Mouse (Mus musculus) thymus, adult 2 months (tissue): ENCODE results near the gene Emc9.

ENCODE experiments used
- CTCF ChIP-seq: fragments of 200-500 bp; IDR thresholded peaks from 2 replicates; pipeline ENCODE4 v1.5.1; 2012; ENCODE audit warnings: mild to moderate bottlenecking, control low read depth, low read length, moderate library complexity, borderline replicate concordance; ENCODE audit not compliant: control insufficient read depth, poor library complexity, insufficient read depth; ENCODE audit errors: extremely low read depth
- POLR2A ChIP-seq: fragments of 200-500 bp; IDR thresholded peaks from 2 replicates; pipeline ENCODE4 v1.6.1; 2012; ENCODE audit warnings: mild to moderate bottlenecking, low read length, control low read depth, moderate library complexity; ENCODE audit not compliant: control insufficient read depth, poor library complexity, insufficient read depth; ENCODE audit errors: extremely low read depth

DNA sequence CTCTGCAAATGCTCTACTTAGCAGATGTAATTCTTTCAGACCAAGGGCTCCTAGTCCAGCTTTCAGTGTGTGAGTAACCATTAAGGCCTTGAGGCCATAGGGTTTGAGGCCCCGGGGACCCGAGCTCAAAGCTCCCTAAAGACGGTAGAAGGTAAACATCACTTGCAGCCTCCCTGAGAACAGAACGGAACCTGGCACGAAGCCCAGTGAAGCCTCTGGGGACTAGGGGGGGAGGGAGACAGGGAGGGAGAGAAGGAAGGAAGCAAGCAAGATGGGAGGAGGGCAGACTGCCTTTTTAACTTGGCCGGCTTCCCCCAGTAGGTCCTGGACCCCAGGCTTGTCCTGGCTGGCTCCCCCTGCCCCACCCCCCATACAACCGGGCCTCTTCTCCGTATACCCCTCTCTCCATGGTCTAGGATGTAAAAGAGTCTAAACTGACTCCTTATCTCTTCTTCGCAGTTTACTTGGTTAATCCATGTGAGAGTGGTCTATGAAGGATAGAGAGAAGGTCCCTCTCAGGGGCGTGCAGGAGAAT, 44.2 kb downstream of the Emc9 start:
- TF ChIP-seq POLR2A, result no peak
- TF ChIP-seq CTCF, result no peak
